Mouse (Mus musculus) urinary bladder, adult 18-20 months (tissue): ENCODE measurements around the gene Rnd2.
"Not testable (repeated sequence)": the region's sequence is repeated elsewhere in the genome, so short reads cannot be mapped to it uniquely, and the experiment has no call there.

Experiments used
- DNase-seq, 2 experiments: peaks; one replicate each; pipeline ENCODE4 v3.0.0; 2022; ENCODE audit warnings: low spot score in 2 of 2, mixed read lengths in 2 of 2

The Rnd2 gene

GRCm38 (mm10) chr11:101446860-101447259, 17.9 kb upstream of the Rnd2 start:
- not testable (repeated sequence) for DNase-seq

- no peak for DNase-seq
Observed at GRCm38 (mm10) chr11:101447786-101448185, 17.0 kb upstream of the Rnd2 start.

- DNase-seq = peak; percentile 61 to 80
Observed at GRCm38 (mm10) chr11:101448274-101448746, 16.5 kb upstream of the Rnd2 start, which contains the start of gene Ifi35. TSS of gene Ifi35 (plus strand) at chr11:101448407.

DNA sequence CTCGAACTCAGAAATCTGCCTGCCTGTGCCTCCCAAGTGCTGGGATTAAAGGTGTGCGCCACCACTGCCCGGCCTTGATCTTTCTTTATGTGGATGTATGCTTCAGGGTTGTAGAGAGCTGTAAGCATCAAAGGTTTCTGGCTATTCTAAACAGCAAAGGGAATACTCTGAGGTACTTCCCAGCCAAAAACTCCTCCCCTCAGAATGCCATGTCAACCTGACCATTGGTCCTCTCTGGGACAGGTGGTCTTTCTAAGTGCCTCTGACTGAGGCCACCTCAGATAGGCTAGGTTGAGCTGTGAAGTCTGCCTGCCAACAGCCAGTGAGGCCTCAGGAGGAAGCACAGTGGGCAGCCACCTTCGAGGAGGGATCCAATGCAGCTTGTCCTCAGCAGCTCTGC, 15.9 kb upstream of the Rnd2 start:
- DNase-seq = no peak

- not testable (repeated sequence) for DNase-seq
Observed at GRCm38 (mm10) chr11:101449596-101449995, 15.2 kb upstream of the Rnd2 start.

- no peak for DNase-seq
Observed at GRCm38 (mm10) chr11:101450394-101450793, 14.4 kb upstream of the Rnd2 start.

DNA sequence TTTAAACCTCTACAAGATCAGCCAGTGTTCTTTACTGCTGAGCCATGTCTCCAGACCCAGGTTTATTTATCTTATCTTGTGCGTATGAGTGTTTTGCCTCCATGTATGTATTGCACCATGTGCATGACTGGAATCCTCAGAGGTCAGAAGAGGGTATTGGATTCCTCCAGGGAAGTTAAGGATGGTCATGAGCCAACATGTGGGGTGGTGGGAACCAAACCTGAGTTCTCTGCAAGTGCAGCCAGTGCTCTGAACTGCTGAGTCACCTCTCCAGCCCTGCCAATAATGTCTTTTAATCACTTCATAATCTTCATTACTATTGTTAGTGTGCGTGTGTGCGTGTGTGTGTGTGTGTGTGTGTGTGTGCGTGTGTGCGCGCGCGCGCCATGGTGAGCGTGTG, 13.3 kb upstream of the Rnd2 start:
- DNase-seq = no peak

DNA sequence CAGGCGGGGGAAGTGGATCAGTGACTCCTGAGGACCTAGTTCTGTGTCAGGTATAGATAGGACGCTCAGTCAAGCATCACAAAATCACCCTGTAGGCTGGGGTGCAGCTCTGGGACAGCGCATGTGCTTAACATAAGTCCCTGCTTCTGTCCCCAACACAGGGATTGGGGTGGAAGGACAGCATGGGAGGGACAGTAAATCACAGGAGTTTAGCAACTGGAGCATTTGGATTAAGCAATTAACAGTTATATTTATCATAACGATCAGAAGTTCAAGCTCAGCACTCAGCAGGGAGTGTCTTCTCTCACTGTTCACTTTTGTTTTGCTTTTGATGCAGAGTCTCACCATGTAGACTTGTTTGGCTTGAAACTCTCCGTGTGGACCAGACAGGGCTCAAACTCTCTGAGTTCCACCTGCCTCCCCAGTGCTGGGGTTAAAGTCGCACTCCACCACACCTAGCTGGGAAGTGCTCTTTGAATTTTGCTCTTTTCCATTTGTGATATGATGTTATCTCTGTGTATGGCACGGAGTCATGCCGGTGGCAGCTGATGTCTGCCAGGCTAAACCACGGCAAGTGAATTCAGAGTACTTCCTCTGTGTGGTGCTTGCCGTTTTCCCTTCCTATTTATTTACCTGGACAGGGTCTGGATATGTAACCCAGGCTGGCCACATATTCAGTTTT, 12.6 kb upstream of the Rnd2 start:
- DNase-seq = no peak

DNA sequence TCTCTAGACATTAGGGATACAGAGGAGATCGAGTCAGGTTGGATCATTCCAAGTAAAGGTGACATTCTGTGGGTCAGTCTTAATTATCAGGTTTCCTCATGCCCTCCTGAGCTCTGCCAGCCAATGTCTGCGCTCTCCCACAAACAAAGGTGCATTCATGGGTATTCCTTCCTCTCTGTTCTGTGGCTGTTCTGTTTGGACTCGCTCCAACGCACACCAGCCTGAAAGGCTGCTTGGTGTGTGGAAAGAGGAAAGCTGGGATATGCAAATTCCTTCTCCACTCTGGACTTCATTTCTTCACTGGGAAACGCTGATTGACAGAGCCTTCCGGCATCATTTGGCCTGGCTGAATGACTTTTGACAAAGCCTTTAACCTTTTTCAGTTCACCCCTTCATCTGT, 10.1 kb upstream of the Rnd2 start:
- DNase-seq = no peak

- DNase-seq = no peak
Observed at GRCm38 (mm10) chr11:101455627-101456026, 9.2 kb upstream of the Rnd2 start.

DNA sequence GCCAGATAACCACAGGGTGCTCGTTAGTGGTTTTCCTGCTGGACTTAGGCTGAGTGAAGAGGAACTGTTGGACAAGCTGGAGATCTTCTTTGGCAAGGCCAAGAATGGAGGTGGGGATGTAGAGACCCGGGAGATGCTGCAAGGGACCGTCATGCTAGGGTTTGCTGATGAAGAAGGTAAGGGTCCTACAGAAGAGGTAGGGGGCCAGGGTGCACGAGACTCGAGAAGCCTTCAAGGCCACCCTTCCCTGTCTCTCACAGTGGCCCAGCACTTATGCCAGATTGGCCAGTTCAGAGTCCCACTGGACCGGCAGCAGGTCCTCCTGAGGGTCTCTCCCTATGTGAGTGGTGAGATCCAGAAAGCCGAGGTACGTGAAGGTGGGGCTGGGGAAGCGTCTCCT, 7.2 kb upstream of the Rnd2 start:
- DNase-seq = no peak

GRCm38 (mm10) chr11:101458217-101458616, 6.6 kb upstream of the Rnd2 start:
- no peak for DNase-seq

- DNase-seq = no peak
Observed at GRCm38 (mm10) chr11:101459716-101460115, 5.1 kb upstream of the Rnd2 start.

DNA sequence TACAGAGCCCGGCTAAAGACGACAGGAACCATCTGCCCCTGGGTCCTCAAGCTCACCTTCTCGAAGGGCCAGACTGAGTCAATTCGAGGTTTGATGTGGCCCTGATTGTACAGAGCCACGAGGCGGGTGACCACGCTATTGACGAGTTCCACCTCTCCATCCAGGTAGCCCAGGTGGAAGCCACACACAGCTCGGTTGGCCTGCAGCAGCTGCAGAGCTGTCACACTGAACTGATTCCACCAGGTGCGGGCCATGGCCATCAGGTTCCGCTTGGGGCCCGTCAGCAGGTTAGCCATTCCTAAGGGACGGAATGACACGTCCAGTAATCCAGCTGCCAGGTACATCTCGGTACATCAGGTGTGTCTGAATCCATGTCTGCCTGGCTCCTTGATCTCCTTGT, 4.5 kb upstream of the Rnd2 start:
- DNase-seq = no peak

DNA sequence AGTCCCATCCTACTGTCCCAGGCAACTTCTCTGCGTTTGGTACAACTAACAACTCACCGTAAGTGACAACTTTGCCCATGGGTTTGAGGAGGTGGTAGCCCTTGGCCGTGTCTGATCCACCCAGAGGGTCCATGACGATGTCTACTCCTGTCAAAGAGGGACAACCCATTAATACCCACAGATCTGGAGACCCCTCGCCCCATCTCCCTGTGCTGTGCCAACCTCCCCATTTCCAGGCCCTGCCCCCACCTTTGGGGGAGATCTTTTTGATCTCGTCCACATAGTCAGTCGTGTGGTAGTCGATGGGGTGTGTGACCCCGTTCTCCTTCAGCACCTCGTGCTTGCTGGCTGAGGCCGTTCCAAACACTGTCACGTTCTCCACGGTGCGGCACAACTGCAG, 2.7 kb upstream of the Rnd2 start:
- DNase-seq = no peak

DNA sequence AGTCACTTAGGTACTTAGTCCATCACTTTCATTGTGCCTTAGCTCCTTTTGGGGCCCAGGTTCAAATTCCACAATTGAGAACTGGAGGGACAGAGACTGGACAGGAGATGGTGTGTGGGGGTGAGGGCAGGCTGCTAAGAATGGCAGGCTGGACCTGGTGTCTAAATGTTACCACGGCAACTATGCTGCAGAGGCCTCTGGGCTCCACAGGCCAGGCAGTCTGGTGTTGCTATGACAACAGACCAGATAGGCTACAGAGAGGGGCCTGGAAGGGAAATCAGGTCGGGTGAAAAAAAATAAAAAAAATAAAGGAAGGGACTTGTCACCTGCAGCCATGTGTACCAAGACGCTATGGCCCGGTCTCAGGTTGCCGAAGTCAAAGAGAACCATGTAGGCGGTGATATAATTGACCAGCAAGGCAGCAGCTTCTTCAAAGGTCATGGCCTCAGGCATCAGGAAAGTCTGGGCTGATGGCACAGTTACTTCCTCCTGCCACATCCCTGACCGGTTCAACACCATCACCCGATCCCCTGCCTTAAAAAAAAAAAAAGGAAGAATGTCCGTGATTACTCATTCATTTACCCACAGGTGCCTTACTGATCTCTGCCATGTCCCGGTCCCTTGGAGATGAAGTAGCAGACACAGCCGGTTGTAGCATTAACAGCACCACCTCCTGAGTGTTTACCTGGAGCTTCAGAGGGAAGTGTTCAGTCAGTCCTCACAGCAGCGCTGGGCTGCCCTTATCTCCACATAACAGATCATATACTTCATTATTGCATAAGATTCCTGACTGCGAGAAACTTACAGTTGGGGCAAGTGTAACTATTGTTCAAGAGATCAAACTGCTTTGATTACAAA, 2.0 kb upstream of the Rnd2 start:
- DNase-seq = no peak

DNA sequence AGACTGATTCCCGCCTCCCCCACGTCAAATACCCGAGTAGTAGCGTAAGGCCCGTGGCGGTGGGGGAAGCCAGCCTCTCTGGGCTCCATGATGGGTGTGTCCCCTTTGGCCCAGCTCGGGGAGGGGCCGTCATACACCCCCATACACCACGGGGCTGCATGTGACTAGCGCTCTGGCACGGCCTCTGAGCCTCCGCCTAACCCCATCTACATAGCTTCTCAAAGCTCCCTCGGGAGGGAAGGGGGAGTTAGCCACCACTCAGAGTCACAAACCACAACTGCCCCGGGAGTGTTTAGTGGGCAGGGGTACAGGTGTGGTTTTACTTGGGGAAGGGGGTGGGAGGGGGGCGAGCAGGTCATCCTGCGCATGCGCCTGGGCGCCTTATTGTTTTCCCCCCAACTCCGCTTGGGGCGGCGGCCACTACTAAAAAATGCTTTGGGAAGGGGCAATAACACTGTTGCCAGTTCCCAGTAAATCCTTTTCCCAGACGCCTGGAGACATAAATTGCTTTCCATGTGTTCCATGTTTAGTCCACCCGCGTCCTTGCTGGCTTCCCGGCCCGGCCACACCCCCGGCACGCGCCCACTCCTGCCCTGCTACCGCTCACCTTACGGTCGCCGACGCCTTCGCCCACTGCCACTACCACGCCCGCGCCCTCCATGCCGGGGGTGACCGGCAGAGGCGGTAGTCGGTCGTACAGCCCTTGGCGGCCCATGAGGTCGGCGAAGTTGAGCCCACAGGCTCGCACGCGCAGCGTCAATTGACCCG, 486 bp downstream of the Rnd2 start:
- DNase-seq = peak; percentile 67 to 83

- peak; percentile 67 to 69 for DNase-seq
Observed at GRCm38 (mm10) chr11:101465869-101466551, 1.2 kb downstream of the Rnd2 start, which contains the start of gene Vat1. TSS of gene Vat1 (minus strand) at chr11:101466230.

GRCm38 (mm10) chr11:101466552-101466950, 1.8 kb downstream of the Rnd2 start:
- DNase-seq = not testable (repeated sequence)

DNA sequence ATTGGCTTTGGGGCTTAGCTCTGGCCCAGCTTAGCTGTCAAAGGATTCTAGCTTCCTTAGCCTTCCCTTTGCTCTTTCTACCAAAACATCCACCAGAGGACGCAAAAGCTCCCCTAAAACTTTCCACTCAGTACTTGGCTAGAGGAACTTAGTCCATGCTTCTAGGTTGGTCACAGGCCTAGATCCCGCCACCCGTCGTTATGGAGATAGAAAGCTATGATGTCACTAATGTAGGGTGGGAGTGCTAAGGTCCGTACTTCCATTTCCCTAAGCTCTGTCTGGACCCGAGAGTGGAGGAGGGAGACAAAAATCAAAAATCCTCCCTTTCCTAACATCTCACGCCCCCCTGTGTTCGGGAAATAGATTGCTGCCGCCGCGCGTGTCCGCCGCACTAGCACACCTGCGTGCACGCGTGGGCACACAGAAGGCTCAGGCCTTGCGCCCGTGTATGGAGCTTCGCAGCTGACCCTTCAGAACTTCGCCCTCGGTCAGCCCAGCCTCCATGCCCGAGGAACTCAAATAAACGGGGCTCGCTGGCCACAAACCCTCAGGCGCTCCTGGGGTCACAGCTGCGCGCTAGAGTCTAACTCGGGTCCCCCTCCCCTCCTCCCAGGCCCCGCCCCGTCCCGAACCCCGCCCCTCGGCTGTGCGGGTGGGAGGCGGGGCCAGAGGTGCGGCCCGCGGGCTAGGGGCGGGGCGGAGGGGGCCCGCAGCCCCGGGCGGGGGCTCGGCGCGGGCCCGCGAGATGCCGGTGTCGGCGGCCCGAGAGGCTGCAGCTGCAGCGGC, 2.9 kb downstream of the Rnd2 start:
- DNase-seq = peak; percentile 59 to 73

DNA sequence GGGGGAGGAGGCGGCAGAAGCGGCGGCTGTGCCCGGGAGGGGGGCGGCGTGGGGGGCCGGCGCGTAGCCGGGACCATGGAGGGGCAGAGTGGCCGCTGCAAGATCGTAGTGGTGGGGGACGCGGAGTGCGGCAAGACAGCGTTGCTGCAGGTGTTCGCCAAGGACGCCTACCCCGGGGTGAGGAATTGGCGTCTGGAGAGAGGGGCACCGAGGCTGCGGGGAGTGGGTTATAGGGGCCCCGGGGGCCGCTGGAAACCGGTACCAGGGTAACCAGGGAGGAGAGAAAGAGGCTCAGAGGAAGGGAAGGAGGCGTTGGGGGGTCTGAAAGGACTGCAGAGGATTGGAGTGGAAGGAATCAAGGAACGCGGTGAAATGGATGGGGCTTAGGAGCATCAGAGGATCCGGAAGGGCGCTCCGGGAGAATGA, 3.5 kb downstream of the Rnd2 start:
- no peak for DNase-seq
